Mouse (Mus musculus) CD4-positive, CD25-positive, alpha-beta regulatory T cell, adult 4 months (primary cell): ENCODE results near the gene Thbs2. TPM values are rescaled to one million over a fixed set of nuclear protein-coding genes. Genes with fewer than 3 reads are reported as not detected.

Experiments
- ATAC-seq: one replicate; pipeline ENCODE4 v1.8.0; 2017
- polyA plus RNA-seq, 2 experiments: library from polyadenylated mRNA; unstranded; fragments of 100-300 nt; shearing (Covaris generic); gene quantifications; one replicate each; pipeline ENCODE4 v1.2.1; 2017

Gene Thbs2
- not detected for polyA plus RNA-seq

GRCm38 (mm10) chr17:14693994-14694374, at the start of gene Thbs2:
Gene Thbs2, minus strand, starts transcription at chr17:14694235.
- ATAC-seq = no peak

GRCm38 (mm10) chr17:14735493-14736004, 41.5 kb upstream of the Thbs2 start:
- no peak for ATAC-seq

- ATAC-seq = no peak
Measured at GRCm38 (mm10) chr17:14734380-14734779, 40.3 kb upstream of the Thbs2 start.

GRCm38 (mm10) chr17:14733941-14734340, 39.9 kb upstream of the Thbs2 start:
- no peak for ATAC-seq

GRCm38 (mm10) chr17:14733027-14733426, 39.0 kb upstream of the Thbs2 start:
- no peak for ATAC-seq

GRCm38 (mm10) chr17:14730629-14731028, 36.6 kb upstream of the Thbs2 start:
- no peak for ATAC-seq

- ATAC-seq = no peak
Measured at GRCm38 (mm10) chr17:14727481-14727880, 33.4 kb upstream of the Thbs2 start.

- no peak for ATAC-seq
Measured at GRCm38 (mm10) chr17:14724786-14725185, 30.8 kb upstream of the Thbs2 start.

- ATAC-seq = no peak
Measured at GRCm38 (mm10) chr17:14721325-14721724, 27.3 kb upstream of the Thbs2 start.

- no peak for ATAC-seq
Measured at GRCm38 (mm10) chr17:14720912-14721311, 26.9 kb upstream of the Thbs2 start.

- ATAC-seq = no peak
Measured at GRCm38 (mm10) chr17:14720227-14720626, 26.2 kb upstream of the Thbs2 start.

GRCm38 (mm10) chr17:14718801-14719200, 24.8 kb upstream of the Thbs2 start:
- ATAC-seq = no peak

- ATAC-seq = no peak
Measured at GRCm38 (mm10) chr17:14714782-14715181, 20.7 kb upstream of the Thbs2 start.

- ATAC-seq = no peak
Measured at GRCm38 (mm10) chr17:14714374-14714773, 20.3 kb upstream of the Thbs2 start.

GRCm38 (mm10) chr17:14711784-14712183, 17.7 kb upstream of the Thbs2 start:
- no peak for ATAC-seq

- no peak for ATAC-seq
Measured at GRCm38 (mm10) chr17:14711032-14711431, 17.0 kb upstream of the Thbs2 start.

- ATAC-seq = no peak
Measured at GRCm38 (mm10) chr17:14706066-14706465, 12.0 kb upstream of the Thbs2 start.

- no peak for ATAC-seq
Measured at GRCm38 (mm10) chr17:14705466-14705865, 11.4 kb upstream of the Thbs2 start.

- no peak for ATAC-seq
Measured at GRCm38 (mm10) chr17:14703771-14704170, 9.7 kb upstream of the Thbs2 start.

- ATAC-seq = no peak
Measured at GRCm38 (mm10) chr17:14703268-14703667, 9.2 kb upstream of the Thbs2 start.

- ATAC-seq = no peak
Measured at GRCm38 (mm10) chr17:14702701-14703100, 8.7 kb upstream of the Thbs2 start.

GRCm38 (mm10) chr17:14701891-14702290, 7.9 kb upstream of the Thbs2 start:
- no peak for ATAC-seq

- ATAC-seq = no peak
Measured at GRCm38 (mm10) chr17:14700204-14700603, 6.2 kb upstream of the Thbs2 start.

GRCm38 (mm10) chr17:14698188-14698587, 4.2 kb upstream of the Thbs2 start:
- ATAC-seq = no peak

- ATAC-seq = no peak
Measured at GRCm38 (mm10) chr17:14697096-14697495, 3.1 kb upstream of the Thbs2 start.
